Mouse (Mus musculus): ENCODE data around the gene Tlr7. TPM values are rescaled to one million over a fixed set of nuclear protein-coding genes. Genes with fewer than 3 reads are reported as not detected.

Gene Tlr7
- 1.1 and 1.4 TPM in 2 replicates for polyA plus RNA-seq (2021; fragmentation: Nextera tagmentation)
- long read RNA-seq, experiment 1, partial matches to known transcripts, result 0 of 2 reads
- long read RNA-seq, experiment 1, other reads (novel, unspliced or antisense), result 2 of 2 reads
- long read RNA-seq, experiment 2, partial matches to known transcripts, result 0 of 1 reads
- long read RNA-seq, experiment 2, other reads (novel, unspliced or antisense), result 1 of 1 reads

DNA sequence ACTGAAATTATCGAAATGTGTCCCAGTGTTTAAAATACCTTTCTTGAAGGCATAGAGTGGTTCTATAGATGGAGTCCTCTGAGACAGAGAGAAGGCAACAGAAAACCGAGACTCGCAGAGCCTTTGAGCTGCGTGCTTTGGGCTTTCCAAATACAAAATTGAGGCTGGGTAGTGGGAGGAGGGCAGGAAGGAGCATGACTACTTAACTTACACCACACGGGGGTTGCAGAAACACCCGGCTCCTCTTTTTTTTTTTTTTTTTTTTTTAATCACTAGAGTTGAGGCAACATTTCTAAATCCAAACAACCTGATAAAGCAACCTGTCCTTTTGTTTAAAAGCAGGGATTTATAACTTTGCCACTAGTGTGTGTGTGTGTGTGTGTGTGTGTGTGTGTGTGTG lies at the start of gene Tlr7:
Tlr7 (minus strand) TSS at position 160 of the 400 bp plus-strand sequence.

DNA sequence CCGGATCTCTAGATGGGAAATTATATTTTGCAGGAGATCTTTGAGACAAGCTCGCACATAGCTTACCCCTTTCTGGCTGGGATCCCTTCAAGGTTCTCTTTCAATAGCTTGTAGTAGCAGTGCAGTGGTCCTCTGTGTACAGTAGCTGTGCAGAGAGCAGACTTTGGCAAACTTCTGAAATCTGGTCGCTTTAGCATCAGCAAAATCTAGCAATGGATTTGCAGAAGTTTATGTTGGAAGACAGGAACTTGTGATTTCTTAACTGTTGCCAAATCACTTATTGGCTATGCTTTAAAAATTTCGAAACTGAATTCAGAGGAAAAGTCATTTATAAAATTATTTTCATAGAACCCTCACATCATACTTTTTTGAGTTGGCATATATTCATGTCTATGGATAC lies 66.3 kb downstream of the Tlr7 start, which contains the start of gene Tlr8:
Tlr8 (minus strand) TSS at position 244 of the 400 bp plus-strand sequence.

Other genes starting within 250 kb of the Tlr7 start
- 852 and 862 TPM in 2 replicates for gene Tmsb4x, start 121.2 kb downstream of the Tlr7 start, polyA plus RNA-seq (2021; fragmentation: Nextera tagmentation)
- gene Tlr8, start 66.2 kb downstream of the Tlr7 start, polyA plus RNA-seq (2021; fragmentation: Nextera tagmentation), result 0.13 TPM in 1 of 2 replicates, not detected in the other
- gene Prps2, start 52.2 kb upstream of the Tlr7 start, polyA plus RNA-seq (2021; fragmentation: Nextera tagmentation), result 17.3 and 18.2 TPM in 2 replicates